Mouse (Mus musculus) erythroblast, embryonic 14.5 days (primary cell): ENCODE results near the gene Ripply3. TPM values are rescaled to one million over a fixed set of nuclear protein-coding genes. Genes with fewer than 3 reads are reported as not detected.
"Not testable (repeated sequence)": the region's sequence is repeated elsewhere in the genome, so short reads cannot be mapped to it uniquely, and the experiment has no call there.

Source experiments
- H3K27me3 ChIP-seq: 2 replicates; pipeline ENCODE4 v1.6.1; 2012; ENCODE audit warnings: inconsistent platforms; ENCODE audit not compliant: control insufficient read depth
- H3K36me3 ChIP-seq: 2 replicates; pipeline ENCODE4 v1.6.1; 2012; ENCODE audit warnings: mild to moderate bottlenecking, inconsistent platforms; ENCODE audit not compliant: control insufficient read depth
- H3K4me1 ChIP-seq: 2 replicates; pipeline ENCODE4 v1.6.1; 2012; ENCODE audit warnings: inconsistent platforms; ENCODE audit not compliant: control insufficient read depth
- H3K4me3 ChIP-seq: replicated peaks from 2 replicates; pipeline ENCODE3; 2012; ENCODE audit warnings: moderate library complexity, mild to moderate bottlenecking, inconsistent platforms
- H3K9me3 ChIP-seq: 2 replicates; pipeline ENCODE4 v1.6.1; 2012; ENCODE audit warnings: low read length, inconsistent platforms, mixed read lengths; ENCODE audit not compliant: control insufficient read depth
- GATA1 ChIP-seq: IDR thresholded peaks from 2 replicates; pipeline ENCODE4 v1.6.1; 2012; ENCODE audit warnings: low read length, inconsistent platforms, mixed read lengths
- TAL1 ChIP-seq: IDR thresholded peaks from 3 replicates; pipeline ENCODE4 v1.6.1; 2012; ENCODE audit warnings: low read length, inconsistent platforms, mixed read lengths
- polyA plus RNA-seq: library from polyadenylated mRNA; stranded (reverse); fragments of >175 nt; gene quantifications from 2 replicates; pipeline ENCODE4 v1.2.3, GENCODE M21; 2012

Ripply3 gene
- polyA plus RNA-seq, 1 experiment = not detected

GRCm38 (mm10) chr16:94330429-94330828 is 2.2 kb downstream of the Ripply3 start:
- Histone ChIP-seq H3K4me1 (peaks cover 32% of the 10 kb centered on the region), H3K36me3 (no peaks in the 10 kb centered on the region), H3K4me3 (no peak overlapping the region), H3K27me3 (peaks cover 23% of the 10 kb centered on the region), H3K9me3 (no peaks in the 10 kb centered on the region)
- TF ChIP-seq TAL1 = no peak
- TF ChIP-seq GATA1 = no peak

- Histone ChIP-seq H3K27me3 (peaks cover 23% of the 10 kb centered on the region), H3K9me3 (no peaks in the 10 kb centered on the region), H3K4me1 (peaks cover 24% of the 10 kb centered on the region), H3K36me3 (no peaks in the 10 kb centered on the region), H3K4me3 (no peak overlapping the region)
- TF ChIP-seq GATA1 = no peak
- TF ChIP-seq TAL1 = no peak
Measured at GRCm38 (mm10) chr16:94331233-94331885, 3.1 kb downstream of the Ripply3 start.

DNA sequence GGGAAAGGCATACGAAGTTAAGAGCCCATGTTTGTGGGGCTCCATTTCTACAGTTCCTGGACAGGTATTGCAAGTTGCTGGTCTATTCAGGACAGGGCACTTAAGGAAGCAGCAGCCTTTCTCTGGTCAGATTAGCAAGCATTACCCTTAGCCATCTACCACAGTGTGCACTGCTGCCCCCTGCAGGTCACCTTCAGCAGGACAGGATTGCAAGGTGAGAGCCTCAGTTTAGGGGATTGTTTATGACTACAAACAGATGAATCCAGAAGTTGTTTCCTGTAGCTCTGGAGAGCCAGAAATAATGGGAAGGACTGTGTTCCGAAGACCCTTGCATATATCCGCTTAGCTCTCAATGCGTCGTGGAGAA is 3.6 kb downstream of the Ripply3 start:
- no peak overlapping the region for H3K4me3 ChIP-seq
- TF ChIP-seq GATA1 (no peak), TAL1 (no peak)
- H3K36me3 ChIP-seq = no peaks in the 10 kb centered on the region
- no peaks in the 10 kb centered on the region for H3K9me3 ChIP-seq
- peaks cover 22% of the 10 kb centered on the region for H3K4me1 ChIP-seq
- H3K27me3 ChIP-seq = peaks cover 23% of the 10 kb centered on the region

- Histone ChIP-seq H3K9me3 (no peaks in the 10 kb centered on the region), H3K27me3 (no peaks in the 10 kb centered on the region), H3K4me1 (no peaks in the 10 kb centered on the region), H3K4me3 (no peak overlapping the region), H3K36me3 (no peaks in the 10 kb centered on the region)
- no peak for TF ChIP-seq GATA1
- no peak for TF ChIP-seq TAL1
Measured at GRCm38 (mm10) chr16:94335656-94336055, 7.4 kb downstream of the Ripply3 start.

- H3K27me3 ChIP-seq, H3K4me3 ChIP-seq, H3K36me3 ChIP-seq, H3K4me1 ChIP-seq, H3K9me3 ChIP-seq: not testable (repeated sequence)
Measured at GRCm38 (mm10) chr16:94339164-94340160, 11.2 kb downstream of the Ripply3 start.

DNA sequence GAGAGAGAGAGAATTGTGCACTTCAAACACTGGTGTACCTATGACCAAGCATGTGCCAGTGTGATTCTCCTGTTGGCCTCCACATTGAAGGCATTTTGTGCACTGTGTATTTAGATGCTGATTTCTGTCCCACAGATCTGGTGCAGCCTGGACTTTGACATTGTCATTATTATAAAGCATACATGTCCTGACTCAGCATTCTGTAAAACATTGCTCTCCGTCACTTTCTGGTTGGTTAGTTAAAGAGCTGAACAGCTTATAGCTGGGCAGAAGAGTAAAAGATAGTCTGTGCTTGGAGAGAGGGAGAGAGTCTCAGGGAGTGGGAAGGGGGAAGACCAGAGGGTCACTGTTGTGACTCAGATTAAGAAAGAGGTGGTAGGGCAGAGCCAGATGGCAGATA is 17.5 kb downstream of the Ripply3 start:
- Histone ChIP-seq H3K36me3 (no peaks in the 10 kb centered on the region), H3K4me1 (no peaks in the 10 kb centered on the region), H3K4me3 (no peak overlapping the region), H3K27me3 (no peaks in the 10 kb centered on the region), H3K9me3 (no peaks in the 10 kb centered on the region)
- TF ChIP-seq TAL1 (no peak), GATA1 (no peak)

DNA sequence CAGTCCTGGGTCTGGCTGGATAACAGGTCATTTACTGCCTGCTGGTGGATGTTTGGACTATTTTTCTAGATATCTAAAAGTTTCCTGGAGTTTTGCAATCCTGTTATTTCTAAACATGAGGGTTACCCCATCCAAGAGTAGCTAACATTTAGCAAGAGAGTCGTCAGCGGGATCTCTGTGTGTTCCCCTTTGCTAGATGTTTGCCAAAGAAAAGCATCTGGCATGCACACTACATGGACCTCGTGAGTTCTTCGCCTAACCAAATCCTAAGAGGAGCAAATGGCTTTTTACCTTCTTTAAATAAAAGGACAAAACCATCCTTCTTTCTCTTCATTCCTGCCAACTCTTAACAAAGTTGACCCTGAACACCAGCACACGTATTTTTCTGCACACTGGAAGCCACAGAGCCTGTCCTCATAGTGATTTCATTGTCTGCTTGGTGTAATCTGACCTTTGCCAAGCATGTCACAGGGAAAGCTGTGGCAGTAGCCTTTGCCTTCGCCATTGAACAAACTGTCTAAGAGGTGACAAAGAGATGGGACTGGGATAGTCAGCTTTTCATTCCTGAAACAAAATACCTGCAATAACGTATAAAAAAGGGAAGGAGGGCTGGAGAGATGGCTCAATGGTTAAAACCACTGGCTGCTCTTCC is 19.0 kb downstream of the Ripply3 start:
- Histone ChIP-seq H3K4me1 (no peaks in the 10 kb centered on the region), H3K36me3 (no peaks in the 10 kb centered on the region), H3K4me3 (no peak overlapping the region), H3K9me3 (no peaks in the 10 kb centered on the region), H3K27me3 (no peaks in the 10 kb centered on the region)
- TF ChIP-seq TAL1 (no peak), GATA1 (no peak)

DNA sequence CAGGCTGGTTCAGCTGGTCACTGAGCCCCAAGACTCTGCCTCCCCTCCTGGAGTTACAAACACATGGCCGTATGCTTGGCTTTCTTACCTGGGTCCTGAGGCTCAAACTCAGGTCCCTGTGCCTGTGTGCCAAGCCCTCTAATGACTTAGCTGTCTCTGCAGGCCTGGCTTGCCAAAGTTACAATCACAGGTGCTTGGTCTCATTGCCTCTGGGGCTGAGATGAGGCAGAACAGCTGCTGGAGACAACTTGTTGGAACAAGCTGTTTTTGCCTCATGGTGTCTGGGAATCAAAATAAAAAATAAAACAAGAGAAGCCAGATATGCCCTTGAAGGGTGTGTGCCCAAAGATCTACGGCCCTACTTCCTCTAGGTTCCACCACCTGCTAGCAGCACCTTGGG is 20.6 kb downstream of the Ripply3 start:
- TF ChIP-seq GATA1 = no peak
- no peak for TF ChIP-seq TAL1
- no peaks in the 10 kb centered on the region for H3K27me3 ChIP-seq
- no peak overlapping the region for H3K4me3 ChIP-seq
- H3K36me3 ChIP-seq = no peaks in the 10 kb centered on the region
- H3K9me3 ChIP-seq = no peaks in the 10 kb centered on the region
- no peaks in the 10 kb centered on the region for H3K4me1 ChIP-seq

DNA sequence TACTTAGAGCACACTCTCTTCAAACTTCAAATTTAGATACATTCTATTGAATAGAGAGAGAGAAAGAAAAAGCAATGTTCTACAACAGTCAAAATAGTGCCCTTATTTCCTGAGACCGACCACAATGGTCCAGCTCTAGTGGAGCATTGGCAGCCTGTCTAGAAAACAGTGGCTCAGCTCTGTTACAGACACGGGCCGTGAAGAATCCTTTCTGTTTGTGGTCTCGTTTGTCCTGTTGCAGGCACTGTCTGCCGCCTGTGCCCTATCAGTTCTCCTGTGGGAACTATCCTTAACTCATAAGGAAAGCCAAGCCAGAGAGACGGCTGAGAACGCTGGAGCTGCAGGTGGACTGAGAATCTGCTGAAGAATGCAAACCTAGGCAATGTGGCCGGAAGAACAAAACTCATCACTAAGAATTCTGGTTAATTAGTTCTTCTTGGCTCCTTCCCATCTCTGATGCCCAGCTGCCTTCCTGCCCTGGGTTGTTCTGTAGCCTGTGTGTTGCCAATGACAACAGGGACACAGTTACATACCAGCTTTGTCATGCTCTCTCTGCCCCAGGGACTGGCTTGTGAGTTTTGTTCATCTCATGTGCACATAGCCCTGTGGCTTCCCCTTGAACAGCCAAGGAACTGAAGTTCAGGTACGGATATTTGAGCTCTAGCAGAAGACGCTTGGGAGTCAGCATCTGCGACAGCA is 21.5 kb downstream of the Ripply3 start:
- Histone ChIP-seq H3K27me3 (no peaks in the 10 kb centered on the region), H3K4me3 (no peak overlapping the region), H3K36me3 (no peaks in the 10 kb centered on the region), H3K9me3 (no peaks in the 10 kb centered on the region), H3K4me1 (no peaks in the 10 kb centered on the region)
- no peak for TF ChIP-seq TAL1
- no peak for TF ChIP-seq GATA1
